Mouse (Mus musculus): ENCODE measurements at regions not wholly inside any gene's neighbourhood (a gene's known extent, or its start where the extent isn't known, plus 50 kb on each side); places are given as distances from the start of the nearest gene placed in this dataset.

GRCm38 (mm10) chrX:99415701-99416100, 55.4 kb downstream of the Pja1 start:
- no peak for DNase-seq (ENCODE audit: low spot score in 2 of 2)

GRCm38 (mm10) chrX:99410942-99411341, 60.1 kb downstream of the Pja1 start:
- no peak for DNase-seq (ENCODE audit: low spot score in 2 of 2)

GRCm38 (mm10) chrX:99409858-99410257, 61.2 kb downstream of the Pja1 start:
- no peak for DNase-seq (ENCODE audit: low spot score in 2 of 2)

- DNase-seq (ENCODE audit: low spot score in 2 of 2), result no peak
Observed at GRCm38 (mm10) chrX:99409331-99409730, 61.7 kb downstream of the Pja1 start.

- DNase-seq (ENCODE audit: low spot score in 2 of 2), result no peak
Observed at GRCm38 (mm10) chrX:99408804-99409203, 62.3 kb downstream of the Pja1 start.

- no peak for DNase-seq (ENCODE audit: low spot score in 2 of 2)
Observed at GRCm38 (mm10) chrX:99405843-99406242, 65.2 kb downstream of the Pja1 start.

GRCm38 (mm10) chrX:99403521-99404149, 67.4 kb downstream of the Pja1 start:
- no peak for DNase-seq (ENCODE audit: low spot score in 2 of 2)

GRCm38 (mm10) chrX:99402841-99403520, 68.1 kb downstream of the Pja1 start:
- DNase-seq (ENCODE audit: low spot score in 2 of 2), result peak; percentile 18 to 26

GRCm38 (mm10) chrX:99397344-99397743, 73.7 kb downstream of the Pja1 start:
- no peak for DNase-seq (ENCODE audit: low spot score in 2 of 2)

GRCm38 (mm10) chrX:99396180-99396579, 74.9 kb downstream of the Pja1 start:
- no peak for DNase-seq (ENCODE audit: low spot score in 2 of 2)

GRCm38 (mm10) chrX:99395067-99395466, 76.0 kb downstream of the Pja1 start:
- no peak for DNase-seq (ENCODE audit: low spot score in 2 of 2)

- no peak for DNase-seq (ENCODE audit: low spot score in 2 of 2)
Observed at GRCm38 (mm10) chrX:99391628-99392027, 79.4 kb downstream of the Pja1 start.

GRCm38 (mm10) chrX:99390462-99390838, 80.6 kb downstream of the Pja1 start:
- no peak for DNase-seq (ENCODE audit: low spot score in 2 of 2)

- no peak for DNase-seq (ENCODE audit: low spot score in 2 of 2)
Observed at GRCm38 (mm10) chrX:99389778-99390461, 81.2 kb downstream of the Pja1 start.

- DNase-seq (ENCODE audit: low spot score in 2 of 2), result no peak
Observed at GRCm38 (mm10) chrX:99370711-99371110, 100.4 kb downstream of the Pja1 start.

GRCm38 (mm10) chrX:99369258-99369900, 101.7 kb downstream of the Pja1 start:
- peak; percentile 14 to 40 for DNase-seq (ENCODE audit: low spot score in 2 of 2)

- DNase-seq (ENCODE audit: low spot score in 2 of 2), result no peak
Observed at GRCm38 (mm10) chrX:99364072-99364471, 107.0 kb downstream of the Pja1 start.

GRCm38 (mm10) chrX:99360095-99360890, 110.8 kb downstream of the Pja1 start:
- DNase-seq (ENCODE audit: low spot score in 2 of 2), result no peak

GRCm38 (mm10) chrX:99358784-99359183, 112.3 kb downstream of the Pja1 start:
- DNase-seq (ENCODE audit: low spot score in 2 of 2), result no peak

GRCm38 (mm10) chrX:99358051-99358617, 112.9 kb downstream of the Pja1 start:
- DNase-seq (ENCODE audit: low spot score in 2 of 2), result no peak

- DNase-seq (ENCODE audit: low spot score in 2 of 2), result no peak
Observed at GRCm38 (mm10) chrX:99355128-99355527, 115.9 kb downstream of the Pja1 start.

Measured in layer of hippocampus, postnatal 10 days (tissue).